Mouse (Mus musculus): ENCODE data around the gene Ltc4s. TPM values are rescaled to one million over a fixed set of nuclear protein-coding genes. Genes with fewer than 3 reads are reported as not detected.

Ltc4s gene
- polyA plus RNA-seq, 1 experiment from 2014 or later: 2.5 TPM

- H3K4me2 ChIP-seq: no peak overlapping the region
- H3K27ac ChIP-seq: no peak overlapping the region
- H3K4me3 ChIP-seq: no peak overlapping the region
- peaks cover 56% of the 10 kb centered on the region for H3K36me3 ChIP-seq
- peaks cover 17% of the 10 kb centered on the region for H3K4me1 ChIP-seq
- no peak overlapping the region for H3K9ac ChIP-seq
- ATAC-seq (ENCODE audit: borderline replicate concordance, extremely low read depth, low FRiP score, low TSS enrichment): no peak
- no peaks in the 10 kb centered on the region for H3K9me3 ChIP-seq
- no peaks in the 10 kb centered on the region for H3K27me3 ChIP-seq
- WGBS: 96% methylated on average over 14 of the region's 14 CpGs
These were observed 31.1 kb downstream of the Ltc4s start for GRCm38 (mm10) chr11:50207344-50207743.

- WGBS: 76% methylated on average over 2 of the region's 2 CpGs
These were observed 32.4 kb downstream of the Ltc4s start for GRCm38 (mm10) chr11:50206037-50206436.

GRCm38 (mm10) chr11:50205434-50205833, 33.0 kb downstream of the Ltc4s start:
- H3K27me3 ChIP-seq: no peaks in the 10 kb centered on the region
- no peak overlapping the region for H3K27ac ChIP-seq
- ATAC-seq (ENCODE audit: borderline replicate concordance, extremely low read depth, low FRiP score, low TSS enrichment): no peak
- H3K4me3 ChIP-seq: no peak overlapping the region
- H3K4me2 ChIP-seq: no peak overlapping the region
- WGBS: 90% methylated on average over 3 of the region's 3 CpGs
- no peaks in the 10 kb centered on the region for H3K9me3 ChIP-seq
- no peak overlapping the region for H3K9ac ChIP-seq
- peaks cover 75% of the 10 kb centered on the region for H3K36me3 ChIP-seq
- peaks cover 12% of the 10 kb centered on the region for H3K4me1 ChIP-seq

More at GRCm38 (mm10) chr11:50206037-50206436, 32.4 kb downstream of the Ltc4s start:
- no peaks in the 10 kb centered on the region for H3K27me3 ChIP-seq
- no peak for ATAC-seq (ENCODE audit: borderline replicate concordance, extremely low read depth, low FRiP score, low TSS enrichment)
- no peak overlapping the region for H3K4me3 ChIP-seq
- no peak overlapping the region for H3K9ac ChIP-seq
- no peak overlapping the region for H3K4me2 ChIP-seq
- no peak overlapping the region for H3K27ac ChIP-seq
- H3K9me3 ChIP-seq: no peaks in the 10 kb centered on the region
- H3K4me1 ChIP-seq: peaks cover 15% of the 10 kb centered on the region
- peaks cover 69% of the 10 kb centered on the region for H3K36me3 ChIP-seq

- H3K9me3 ChIP-seq: no peaks in the 10 kb centered on the region
- H3K27me3 ChIP-seq: no peaks in the 10 kb centered on the region
- H3K9ac ChIP-seq: no peak overlapping the region
- no peak overlapping the region for H3K4me3 ChIP-seq
- no peak overlapping the region for H3K27ac ChIP-seq
- no peak overlapping the region for H3K4me2 ChIP-seq
- peaks cover 94% of the 10 kb centered on the region for H3K36me3 ChIP-seq
- ATAC-seq (ENCODE audit: borderline replicate concordance, extremely low read depth, low FRiP score, low TSS enrichment): no peak
- H3K4me1 ChIP-seq: no peaks in the 10 kb centered on the region
- 82% methylated on average over 9 of the region's 9 CpGs for WGBS
These were observed 35.1 kb downstream of the Ltc4s start for GRCm38 (mm10) chr11:50203302-50203827.

GRCm38 (mm10) chr11:50201590-50201989, 36.8 kb downstream of the Ltc4s start:
- no peak overlapping the region for H3K4me2 ChIP-seq
- no peaks in the 10 kb centered on the region for H3K4me1 ChIP-seq
- ATAC-seq (ENCODE audit: borderline replicate concordance, extremely low read depth, low FRiP score, low TSS enrichment): no peak
- WGBS: 91% methylated on average over 3 of the region's 3 CpGs
- peaks cover 90% of the 10 kb centered on the region for H3K36me3 ChIP-seq
- no peak overlapping the region for H3K9ac ChIP-seq
- H3K27ac ChIP-seq: no peak overlapping the region
- H3K4me3 ChIP-seq: no peak overlapping the region
- H3K9me3 ChIP-seq: no peaks in the 10 kb centered on the region
- no peaks in the 10 kb centered on the region for H3K27me3 ChIP-seq

GRCm38 (mm10) chr11:50200613-50201012, 37.8 kb downstream of the Ltc4s start:
- H3K36me3 ChIP-seq: peaks cover 80% of the 10 kb centered on the region
- peak; percentile 66; the same call in 1 of the 2 replicates for ATAC-seq (ENCODE audit: borderline replicate concordance, extremely low read depth, low FRiP score, low TSS enrichment)

DNA sequence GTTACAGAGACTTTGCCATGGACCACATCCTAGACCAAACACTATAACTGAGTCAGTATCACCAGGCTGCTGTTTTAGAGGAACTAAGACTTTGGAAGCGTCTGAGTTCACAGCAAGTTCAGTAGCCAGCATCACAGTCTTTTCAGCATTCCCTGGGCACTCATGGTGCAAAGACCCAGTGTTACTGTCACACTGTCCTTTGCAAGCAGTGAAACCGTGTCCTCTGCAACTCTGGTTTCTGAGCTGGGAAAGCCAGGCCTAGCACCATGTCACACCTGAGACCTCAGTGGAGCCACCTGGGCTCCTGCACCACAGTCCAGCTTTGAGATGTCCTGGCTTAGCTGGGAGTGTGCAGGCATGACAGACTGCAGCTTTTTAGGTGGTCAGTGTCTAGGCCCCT, 39.5 kb downstream of the Ltc4s start:
- WGBS: 89% methylated on average over 2 of the region's 2 CpGs
- H3K27me3 ChIP-seq: no peaks in the 10 kb centered on the region
- H3K4me2 ChIP-seq: no peak overlapping the region
- ATAC-seq (ENCODE audit: borderline replicate concordance, extremely low read depth, low FRiP score, low TSS enrichment): no peak
- no peak overlapping the region for H3K9ac ChIP-seq
- no peak overlapping the region for H3K4me3 ChIP-seq
- H3K27ac ChIP-seq: no peak overlapping the region
- peaks cover 63% of the 10 kb centered on the region for H3K36me3 ChIP-seq
- no peaks in the 10 kb centered on the region for H3K4me1 ChIP-seq
- H3K9me3 ChIP-seq: no peaks in the 10 kb centered on the region

More at GRCm38 (mm10) chr11:50200613-50201012, 37.8 kb downstream of the Ltc4s start:
- H3K4me1 ChIP-seq: no peaks in the 10 kb centered on the region
- no peaks in the 10 kb centered on the region for H3K9me3 ChIP-seq
- 55% methylated on average over 8 of the region's 8 CpGs for WGBS
- no peak overlapping the region for H3K9ac ChIP-seq
- 0 out of 2 replicates have a peak overlapping the region, but pooled peaks have one; percentile 29 for H3K27ac ChIP-seq
- H3K27me3 ChIP-seq: no peaks in the 10 kb centered on the region
- H3K4me2 ChIP-seq: no peak overlapping the region
- H3K4me3 ChIP-seq: no peak overlapping the region

DNA sequence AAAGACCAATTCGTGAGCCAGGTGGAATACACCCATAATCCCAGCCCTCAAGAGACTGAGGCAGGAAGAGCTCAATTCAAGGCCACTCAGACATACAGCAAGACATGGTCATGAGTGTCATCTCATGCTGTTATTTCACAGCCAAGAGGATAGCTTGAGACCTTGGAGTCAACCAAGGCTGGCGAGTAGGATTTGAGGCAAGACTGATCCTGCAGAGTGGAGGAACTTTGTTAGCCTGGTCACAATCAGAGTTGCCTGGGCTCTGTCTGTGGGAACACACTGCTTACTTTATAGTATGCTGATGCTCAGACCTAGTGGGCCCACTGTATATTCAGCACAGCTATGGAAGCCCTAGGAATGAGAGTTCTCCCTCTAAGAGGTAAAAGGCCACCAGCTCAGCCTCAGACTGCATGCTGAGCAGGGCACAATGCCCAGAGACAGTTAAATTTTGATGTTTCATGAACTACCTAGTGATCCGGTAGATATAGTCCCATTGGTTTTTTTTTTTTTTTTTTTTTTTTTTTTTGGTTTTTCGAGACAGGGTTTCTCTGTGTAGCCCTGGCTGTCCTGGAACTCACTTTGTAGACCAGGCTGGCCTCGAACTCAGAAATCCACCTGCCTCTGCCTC, 40.1 kb downstream of the Ltc4s start:
- no peaks in the 10 kb centered on the region for H3K27me3 ChIP-seq
- H3K4me1 ChIP-seq: no peaks in the 10 kb centered on the region
- WGBS: 85% methylated on average over 4 of the region's 5 CpGs
- no peak overlapping the region for H3K4me2 ChIP-seq
- ATAC-seq (ENCODE audit: borderline replicate concordance, extremely low read depth, low FRiP score, low TSS enrichment): no peak
- H3K4me3 ChIP-seq: no peak overlapping the region
- no peak overlapping the region for H3K27ac ChIP-seq
- H3K9me3 ChIP-seq: no peaks in the 10 kb centered on the region
- H3K36me3 ChIP-seq: peaks cover 59% of the 10 kb centered on the region
- no peak overlapping the region for H3K9ac ChIP-seq

DNA sequence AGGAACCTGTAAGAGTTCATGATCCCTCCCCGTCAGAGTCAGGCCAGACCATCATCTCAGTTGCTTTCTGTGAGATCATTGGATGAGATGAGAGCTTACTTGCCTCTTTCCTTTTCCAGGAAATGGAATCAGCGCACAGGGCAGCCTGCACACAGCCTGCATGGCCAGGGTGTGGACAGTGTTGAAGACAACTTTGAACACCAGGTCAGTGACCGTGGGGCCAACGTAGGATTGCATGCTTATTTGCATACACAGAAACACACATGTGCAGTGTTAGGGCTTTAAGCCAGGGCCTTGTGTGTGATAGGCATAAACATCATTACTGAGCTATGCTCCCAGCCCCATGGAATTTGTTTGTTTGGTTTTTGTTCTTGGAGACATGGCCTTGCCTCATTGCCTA, 40.9 kb downstream of the Ltc4s start:
- peaks cover 50% of the 10 kb centered on the region for H3K36me3 ChIP-seq
- no peak overlapping the region for H3K9ac ChIP-seq
- H3K9me3 ChIP-seq: no peaks in the 10 kb centered on the region
- ATAC-seq (ENCODE audit: borderline replicate concordance, extremely low read depth, low FRiP score, low TSS enrichment): no peak
- H3K4me3 ChIP-seq: no peak overlapping the region
- H3K27me3 ChIP-seq: no peaks in the 10 kb centered on the region
- no peak overlapping the region for H3K27ac ChIP-seq
- H3K4me2 ChIP-seq: no peak overlapping the region
- 84% methylated on average over 4 of the region's 4 CpGs for WGBS
- H3K4me1 ChIP-seq: no peaks in the 10 kb centered on the region

- no peak overlapping the region for H3K4me2 ChIP-seq
- ATAC-seq (ENCODE audit: borderline replicate concordance, extremely low read depth, low FRiP score, low TSS enrichment): no peak
- H3K4me3 ChIP-seq: no peak overlapping the region
- H3K9ac ChIP-seq: no peak overlapping the region
- peaks cover 23% of the 10 kb centered on the region for H3K36me3 ChIP-seq
- no peaks in the 10 kb centered on the region for H3K27me3 ChIP-seq
- 56% methylated on average over 4 of the region's 4 CpGs for WGBS
- no peak overlapping the region for H3K27ac ChIP-seq
- no peaks in the 10 kb centered on the region for H3K4me1 ChIP-seq
- no peaks in the 10 kb centered on the region for H3K9me3 ChIP-seq
These were observed 43.6 kb downstream of the Ltc4s start for GRCm38 (mm10) chr11:50194793-50195192.

DNA sequence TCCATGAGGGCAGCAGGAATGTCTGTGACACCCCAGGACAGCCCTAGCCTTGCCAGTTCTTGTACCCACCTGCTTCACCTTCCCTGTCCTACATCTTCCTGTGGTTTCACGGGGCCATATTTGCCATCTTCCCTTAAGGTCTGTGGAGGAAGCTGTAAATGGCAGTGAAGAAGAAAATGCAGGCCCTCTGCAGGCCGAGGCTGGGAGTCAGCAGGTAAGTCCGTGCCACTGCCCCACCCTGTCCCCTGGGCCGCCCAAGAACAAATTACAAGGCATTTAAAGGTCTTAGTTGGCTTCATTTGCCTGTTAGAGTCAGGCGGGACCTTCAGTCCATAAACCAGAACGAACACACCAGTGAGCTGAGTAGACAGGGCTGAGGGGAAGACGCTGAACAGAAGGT, 44.3 kb downstream of the Ltc4s start:
- 77% methylated on average over 7 of the region's 7 CpGs for WGBS
- no peak overlapping the region for H3K4me3 ChIP-seq
- H3K4me1 ChIP-seq: no peaks in the 10 kb centered on the region
- H3K27me3 ChIP-seq: no peaks in the 10 kb centered on the region
- H3K27ac ChIP-seq: no peak overlapping the region
- no peak for ATAC-seq (ENCODE audit: borderline replicate concordance, extremely low read depth, low FRiP score, low TSS enrichment)
- H3K36me3 ChIP-seq: peaks cover 16% of the 10 kb centered on the region
- H3K9ac ChIP-seq: no peak overlapping the region
- H3K9me3 ChIP-seq: no peaks in the 10 kb centered on the region
- no peak overlapping the region for H3K4me2 ChIP-seq

DNA sequence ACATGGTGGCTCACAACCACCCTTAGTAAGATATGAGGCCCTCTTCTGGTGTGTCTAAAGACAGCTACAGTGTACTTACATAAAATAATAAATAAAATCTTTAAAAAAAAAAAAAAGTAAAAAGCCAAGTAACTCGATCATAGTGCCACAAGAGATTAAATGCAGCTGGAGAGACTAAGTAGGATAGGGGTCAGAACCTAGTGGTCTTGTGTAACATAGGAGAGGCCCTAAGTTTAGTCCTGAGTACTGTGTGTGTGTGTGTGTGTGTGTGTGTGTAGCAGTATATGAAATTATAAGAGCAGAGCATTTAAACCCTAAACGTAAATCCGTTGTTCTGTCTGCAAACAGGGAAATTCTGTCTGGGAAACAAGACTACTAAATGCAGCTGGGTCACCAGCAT, 46.1 kb downstream of the Ltc4s start:
- WGBS: 70% methylated on average over 3 of the region's 3 CpGs
- no peaks in the 10 kb centered on the region for H3K27me3 ChIP-seq
- H3K9ac ChIP-seq: no peak overlapping the region
- H3K4me2 ChIP-seq: no peak overlapping the region
- no peak for ATAC-seq (ENCODE audit: borderline replicate concordance, extremely low read depth, low FRiP score, low TSS enrichment)
- H3K9me3 ChIP-seq: no peaks in the 10 kb centered on the region
- no peak overlapping the region for H3K4me3 ChIP-seq
- no peak overlapping the region for H3K27ac ChIP-seq
- no peaks in the 10 kb centered on the region for H3K4me1 ChIP-seq
- peaks cover 2% of the 10 kb centered on the region; the same call in 1 of the 2 replicates for H3K36me3 ChIP-seq

Measured in lung, embryonic 15.5 days (tissue).